Mouse (Mus musculus): ENCODE measurements around the gene Rassf4.
"Not testable (repeated sequence)": the region's sequence is repeated elsewhere in the genome, so short reads cannot be mapped to it uniquely, and the experiment has no call there.

Rassf4 gene

DNA sequence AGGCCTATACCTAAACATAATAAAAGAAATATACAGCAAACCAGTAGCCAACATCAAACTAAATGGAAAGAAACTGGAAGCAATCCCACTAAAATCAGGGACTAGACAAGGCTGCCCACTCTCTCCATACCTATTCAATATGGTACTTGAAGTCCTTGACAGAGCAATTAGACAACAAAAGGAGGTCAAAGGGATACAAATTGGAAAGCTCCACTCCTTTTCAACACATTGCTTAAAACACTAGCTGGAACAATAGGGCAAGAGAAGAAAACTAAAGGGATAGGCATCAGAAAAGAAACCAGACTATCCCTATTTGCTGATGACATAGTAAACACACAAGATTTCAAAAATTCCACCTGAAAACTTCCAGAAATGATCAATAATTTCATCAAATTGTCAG, 72.8 kb downstream of the Rassf4 start:
- H3K27me3 ChIP-seq (ENCODE audit: insufficient read depth, low read length); H3K9me3 ChIP-seq (ENCODE audit: low read length); H3K4me1 ChIP-seq (replicated peaks; ENCODE audit: low read depth, low read length); H3K36me3 ChIP-seq (ENCODE audit: insufficient read depth, low read length); H3K4me3 ChIP-seq (replicated peaks; ENCODE audit: low read length): not testable (repeated sequence)
- TF ChIP-seq NANOG (IDR thresholded peaks at IDR 0.05; ENCODE audit: borderline replicate concordance, low read length) = peak; percentile 91

GRCm38 (mm10) chr6:116584095-116584494, 89.7 kb downstream of the Rassf4 start, which contains the start of gene Olfr215:
Gene Olfr215, minus strand, starts transcription at chr6:116584195.
- H3K36me3 ChIP-seq (ENCODE audit: insufficient read depth, low read length) = no peaks in the 10 kb centered on the region
- no peaks in the 10 kb centered on the region for H3K9me3 ChIP-seq (ENCODE audit: low read length)
- no peaks in the 10 kb centered on the region for H3K4me1 ChIP-seq (replicated peaks; ENCODE audit: low read depth, low read length)
- no peak within 1 kb of the TSS for H3K4me3 ChIP-seq (replicated peaks; ENCODE audit: low read length)
- no peak for TF ChIP-seq CTCF (conservative IDR thresholded peaks at IDR 0.05; ENCODE audit: low read length)
- no peak for TF ChIP-seq POU5F1 (IDR thresholded peaks at IDR 0.05; ENCODE audit: borderline replicate concordance, low read length)
- no peak for TF ChIP-seq NANOG (IDR thresholded peaks at IDR 0.05; ENCODE audit: borderline replicate concordance, low read length)
- H3K27me3 ChIP-seq (ENCODE audit: insufficient read depth, low read length) = no peaks in the 10 kb centered on the region
